Mouse (Mus musculus): ENCODE data around the gene Fyco1. TPM values are rescaled to one million over a fixed set of nuclear protein-coding genes. Genes with fewer than 3 reads are reported as not detected.

Fyco1 gene
- polyA plus RNA-seq, 1 experiment from 2014 or later, result 8.5 TPM

DNA sequence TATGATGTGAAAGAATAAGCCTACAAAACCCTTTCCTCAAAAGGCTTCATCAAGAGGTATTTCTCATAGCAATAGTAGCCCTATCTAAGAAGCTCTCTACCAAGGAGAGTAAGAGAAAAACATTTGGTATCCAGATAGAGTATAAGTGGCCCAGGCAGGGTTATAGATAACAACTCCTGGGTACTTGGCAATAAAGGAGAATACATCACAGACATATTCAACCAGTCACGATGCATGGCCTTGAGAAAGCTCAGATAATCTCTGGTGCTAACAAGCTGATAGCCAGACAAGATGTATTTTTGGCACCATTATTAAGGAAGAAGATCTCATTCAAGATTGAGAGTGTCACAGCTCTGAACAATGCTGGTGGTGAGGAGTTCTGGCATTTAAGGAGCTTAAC is 5.2 kb downstream of the Fyco1 start:
- DNase-seq (ENCODE audit: low spot score), result no peak
- Histone ChIP-seq H3K27ac (no peak overlapping the region), H3K9me3 (no peaks in the 10 kb centered on the region), H3K4me3 (no peak overlapping the region), H3K27me3 (ENCODE audit: insufficient read depth, poor library complexity, severe bottlenecking) (no peaks in the 10 kb centered on the region), H3K4me1 (replicated peaks) (peaks cover 14% of the 10 kb centered on the region), H3K36me3 (0 out of 2 replicates have a peak, but pooled peaks cover 2% of the 10 kb centered on the region)
- 94% methylated on average over 1 of the region's 1 CpGs for WGBS

DNA sequence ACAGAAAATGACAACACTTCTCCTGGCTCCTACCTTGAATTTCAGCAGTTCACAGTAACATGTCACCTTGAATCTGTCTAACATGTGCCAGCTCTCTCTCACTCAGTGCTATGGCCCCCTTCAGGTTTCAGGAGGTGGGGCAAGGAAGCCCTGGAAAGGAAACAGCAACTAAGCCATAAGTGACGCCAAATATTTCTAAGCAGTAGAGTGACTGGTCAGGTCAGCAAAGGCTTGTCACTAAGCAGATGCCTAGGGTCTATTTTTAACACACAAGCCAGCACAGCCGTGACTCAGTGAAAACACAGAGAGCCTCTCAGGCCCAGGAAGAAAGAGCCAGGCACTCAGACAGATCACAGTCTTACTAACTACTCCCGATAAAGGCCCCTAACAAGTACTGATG is 6.6 kb downstream of the Fyco1 start:
- H3K36me3 ChIP-seq, result 0 out of 2 replicates have a peak, but pooled peaks cover 8% of the 10 kb centered on the region
- peaks cover 3% of the 10 kb centered on the region; the same call in 1 of the 2 replicates for H3K4me1 ChIP-seq (replicated peaks)
- no peak overlapping the region for H3K27ac ChIP-seq
- 75% methylated on average over 3 of the region's 3 CpGs for WGBS
- H3K4me3 ChIP-seq, result no peak overlapping the region
- DNase-seq (ENCODE audit: low spot score), result no peak
- no peaks in the 10 kb centered on the region for H3K27me3 ChIP-seq (ENCODE audit: insufficient read depth, poor library complexity, severe bottlenecking)
- H3K9me3 ChIP-seq, result no peaks in the 10 kb centered on the region

GRCm38 (mm10) chr9:123844468-123844867 is 7.2 kb downstream of the Fyco1 start:
- Histone ChIP-seq H3K27ac (no peak overlapping the region), H3K4me1 (replicated peaks) (no peaks in the 10 kb centered on the region), H3K4me3 (no peak overlapping the region), H3K36me3 (0 out of 2 replicates have a peak, but pooled peaks cover 12% of the 10 kb centered on the region), H3K27me3 (ENCODE audit: insufficient read depth, poor library complexity, severe bottlenecking) (no peaks in the 10 kb centered on the region), H3K9me3 (no peaks in the 10 kb centered on the region)
- no peak for DNase-seq (ENCODE audit: low spot score)
- 89% methylated on average over 3 of the region's 3 CpGs for WGBS

- 91% methylated on average over 6 of the region's 6 CpGs for WGBS
- H3K9me3 ChIP-seq, result no peaks in the 10 kb centered on the region
- no peak for DNase-seq (ENCODE audit: low spot score)
- H3K27ac ChIP-seq, result no peak overlapping the region
- no peak overlapping the region for H3K4me3 ChIP-seq
- H3K4me1 ChIP-seq (replicated peaks), result no peaks in the 10 kb centered on the region
- H3K36me3 ChIP-seq, result peaks cover 53% of the 10 kb centered on the region
- no peaks in the 10 kb centered on the region for H3K27me3 ChIP-seq (ENCODE audit: insufficient read depth, poor library complexity, severe bottlenecking)
Observed at GRCm38 (mm10) chr9:123840243-123840642, 11.5 kb downstream of the Fyco1 start.

GRCm38 (mm10) chr9:123835851-123836250 is 15.8 kb downstream of the Fyco1 start:
- Histone ChIP-seq H3K4me1 (replicated peaks) (no peaks in the 10 kb centered on the region), H3K4me3 (no peak overlapping the region), H3K36me3 (peaks cover 70% of the 10 kb centered on the region), H3K27me3 (ENCODE audit: insufficient read depth, poor library complexity, severe bottlenecking) (no peaks in the 10 kb centered on the region), H3K27ac (no peak overlapping the region), H3K9me3 (no peaks in the 10 kb centered on the region)
- WGBS, result 90% methylated on average over 3 of the region's 3 CpGs
- DNase-seq (ENCODE audit: low spot score), result no peak

GRCm38 (mm10) chr9:123828916-123829315 is 22.8 kb downstream of the Fyco1 start:
- Histone ChIP-seq H3K9me3 (no peaks in the 10 kb centered on the region), H3K27me3 (ENCODE audit: insufficient read depth, poor library complexity, severe bottlenecking) (no peaks in the 10 kb centered on the region), H3K4me3 (no peak overlapping the region), H3K27ac (no peak overlapping the region), H3K36me3 (peaks cover 75% of the 10 kb centered on the region), H3K4me1 (replicated peaks) (no peaks in the 10 kb centered on the region)
- whole genome bisulfite sequencing, result 88% methylated on average over 4 of the region's 4 CpGs
- DNase-seq (ENCODE audit: low spot score), result no peak

DNA sequence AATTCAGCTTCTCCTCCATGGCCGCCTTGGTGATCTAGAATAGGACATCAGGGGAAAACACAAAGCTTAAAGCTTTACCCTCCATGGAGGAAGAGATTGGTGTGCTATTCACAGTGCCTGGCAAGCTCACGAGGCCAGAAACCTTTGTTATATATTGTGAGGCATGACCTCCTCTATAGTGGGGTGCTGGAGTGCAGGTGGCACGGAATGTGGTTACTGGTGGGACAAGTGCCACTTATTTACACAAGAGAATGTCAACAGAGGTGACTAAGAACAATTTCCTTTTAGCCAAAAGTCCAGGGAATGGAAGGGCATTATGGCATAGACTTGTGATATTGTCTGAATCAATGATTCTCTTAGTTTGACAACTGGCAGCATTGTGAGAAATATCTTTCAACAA is 25.1 kb downstream of the Fyco1 start:
- Histone ChIP-seq H3K27ac (no peak overlapping the region), H3K4me3 (no peak overlapping the region), H3K9me3 (no peaks in the 10 kb centered on the region), H3K36me3 (peaks cover 97% of the 10 kb centered on the region), H3K4me1 (replicated peaks) (no peaks in the 10 kb centered on the region), H3K27me3 (ENCODE audit: insufficient read depth, poor library complexity, severe bottlenecking) (no peaks in the 10 kb centered on the region)
- 91% methylated on average over 3 of the region's 3 CpGs for WGBS
- DNase-seq (ENCODE audit: low spot score), result no peak

GRCm38 (mm10) chr9:123818601-123819000 is 33.1 kb downstream of the Fyco1 start:
- Histone ChIP-seq H3K27ac (no peak overlapping the region), H3K27me3 (ENCODE audit: insufficient read depth, poor library complexity, severe bottlenecking) (no peaks in the 10 kb centered on the region), H3K9me3 (no peaks in the 10 kb centered on the region), H3K36me3 (peaks cover 81% of the 10 kb centered on the region), H3K4me1 (replicated peaks) (no peaks in the 10 kb centered on the region), H3K4me3 (no peak overlapping the region)
- WGBS, result 73% methylated on average over 2 of the region's 2 CpGs
- DNase-seq (ENCODE audit: low spot score), result no peak

GRCm38 (mm10) chr9:123815996-123816395 is 35.7 kb downstream of the Fyco1 start:
- H3K4me3 ChIP-seq, result no peak overlapping the region
- no peaks in the 10 kb centered on the region for H3K27me3 ChIP-seq (ENCODE audit: insufficient read depth, poor library complexity, severe bottlenecking)
- peaks cover 74% of the 10 kb centered on the region for H3K36me3 ChIP-seq
- H3K4me1 ChIP-seq (replicated peaks), result no peaks in the 10 kb centered on the region
- H3K27ac ChIP-seq, result no peak overlapping the region
- DNase-seq (ENCODE audit: low spot score), result no peak
- no peaks in the 10 kb centered on the region for H3K9me3 ChIP-seq
- 84% methylated on average over 1 of the region's 1 CpGs for WGBS

DNA sequence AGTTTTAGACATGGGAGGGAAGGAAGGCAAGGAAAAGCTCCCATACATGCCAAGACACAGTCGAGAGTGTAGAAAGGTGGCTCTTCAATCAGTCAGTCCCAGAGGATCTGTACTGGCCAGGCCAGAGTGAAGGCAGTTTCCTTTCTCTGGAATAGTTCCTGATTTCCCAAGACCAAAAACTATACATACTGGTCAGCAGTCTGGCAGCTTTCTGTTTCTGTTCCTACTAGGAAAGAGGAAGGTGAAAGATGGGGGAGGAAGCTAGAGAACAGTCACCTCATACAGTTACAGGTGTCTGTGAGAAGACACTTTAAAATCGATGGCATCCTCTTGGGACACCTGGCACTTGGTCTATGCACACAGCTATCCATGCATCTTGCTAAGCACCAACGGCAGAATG is 36.3 kb downstream of the Fyco1 start:
- peaks cover 74% of the 10 kb centered on the region for H3K36me3 ChIP-seq

GRCm38 (mm10) chr9:123814821-123815220 is 36.9 kb downstream of the Fyco1 start:
- H3K4me3 ChIP-seq, result no peak overlapping the region
- no peaks in the 10 kb centered on the region for H3K9me3 ChIP-seq
- no peaks in the 10 kb centered on the region for H3K4me1 ChIP-seq (replicated peaks)
- no peaks in the 10 kb centered on the region for H3K27me3 ChIP-seq (ENCODE audit: insufficient read depth, poor library complexity, severe bottlenecking)
- peaks cover 77% of the 10 kb centered on the region for H3K36me3 ChIP-seq
- WGBS, result 84% methylated on average over 4 of the region's 4 CpGs
- H3K27ac ChIP-seq, result no peak overlapping the region
- DNase-seq (ENCODE audit: low spot score), result no peak

More for the DNA sequence above, 36.3 kb downstream of the Fyco1 start:
- Histone ChIP-seq H3K27me3 (ENCODE audit: insufficient read depth, poor library complexity, severe bottlenecking) (no peaks in the 10 kb centered on the region), H3K9me3 (no peaks in the 10 kb centered on the region), H3K4me3 (no peak overlapping the region), H3K4me1 (replicated peaks) (no peaks in the 10 kb centered on the region), H3K27ac (no peak overlapping the region)
- DNase-seq (ENCODE audit: low spot score), result no peak
- 89% methylated on average over 3 of the region's 3 CpGs for whole genome bisulfite sequencing

DNA sequence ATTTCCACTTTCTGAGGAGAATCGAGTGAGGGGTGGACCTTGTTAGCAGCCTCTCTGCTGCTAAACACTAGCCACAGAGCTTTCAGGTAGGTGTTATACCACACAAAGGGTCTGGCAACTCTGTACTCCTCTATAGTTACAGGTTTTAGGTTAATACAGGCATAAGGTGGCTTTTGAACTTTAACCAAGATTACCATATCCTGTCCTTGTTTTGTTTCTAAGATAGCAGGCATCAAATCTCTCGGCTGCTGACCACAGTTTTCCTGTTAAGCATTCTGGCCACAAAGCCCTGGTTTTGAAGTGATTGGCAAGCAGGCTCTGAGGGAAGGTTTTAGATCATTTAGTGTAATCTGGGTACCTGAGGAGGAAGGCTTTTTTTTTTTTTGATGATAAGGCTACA is 37.4 kb downstream of the Fyco1 start:
- H3K4me3 ChIP-seq, result no peak overlapping the region
- H3K27ac ChIP-seq, result no peak overlapping the region
- H3K36me3 ChIP-seq, result peaks cover 74% of the 10 kb centered on the region
- no peak for DNase-seq (ENCODE audit: low spot score)
- H3K4me1 ChIP-seq (replicated peaks), result no peaks in the 10 kb centered on the region
- no peaks in the 10 kb centered on the region for H3K9me3 ChIP-seq
- WGBS, result 88% methylated on average over 2 of the region's 2 CpGs
- H3K27me3 ChIP-seq (ENCODE audit: insufficient read depth, poor library complexity, severe bottlenecking), result no peaks in the 10 kb centered on the region

- H3K4me3 ChIP-seq, result no peak overlapping the region
- 94% methylated on average over 3 of the region's 3 CpGs for WGBS
- no peak overlapping the region for H3K27ac ChIP-seq
- no peak for DNase-seq (ENCODE audit: low spot score)
- H3K4me1 ChIP-seq (replicated peaks), result no peaks in the 10 kb centered on the region
- no peaks in the 10 kb centered on the region for H3K27me3 ChIP-seq (ENCODE audit: insufficient read depth, poor library complexity, severe bottlenecking)
- H3K36me3 ChIP-seq, result peaks cover 54% of the 10 kb centered on the region
- no peaks in the 10 kb centered on the region for H3K9me3 ChIP-seq
Observed at GRCm38 (mm10) chr9:123811831-123812230, 39.9 kb downstream of the Fyco1 start.

- DNase-seq (ENCODE audit: low spot score), result no peak
- peaks cover 30% of the 10 kb centered on the region for H3K36me3 ChIP-seq
- 82% methylated on average over 7 of the region's 7 CpGs for WGBS
- no peaks in the 10 kb centered on the region for H3K9me3 ChIP-seq
- no peak overlapping the region for H3K27ac ChIP-seq
- no peaks in the 10 kb centered on the region for H3K27me3 ChIP-seq (ENCODE audit: insufficient read depth, poor library complexity, severe bottlenecking)
- H3K4me1 ChIP-seq (replicated peaks), result no peaks in the 10 kb centered on the region
- no peak overlapping the region for H3K4me3 ChIP-seq
Observed at GRCm38 (mm10) chr9:123808583-123808982, 43.1 kb downstream of the Fyco1 start.

All from hindbrain, embryonic 10.5 days (tissue).